Mouse (Mus musculus): ENCODE data around the gene Scarb1.

DNA sequence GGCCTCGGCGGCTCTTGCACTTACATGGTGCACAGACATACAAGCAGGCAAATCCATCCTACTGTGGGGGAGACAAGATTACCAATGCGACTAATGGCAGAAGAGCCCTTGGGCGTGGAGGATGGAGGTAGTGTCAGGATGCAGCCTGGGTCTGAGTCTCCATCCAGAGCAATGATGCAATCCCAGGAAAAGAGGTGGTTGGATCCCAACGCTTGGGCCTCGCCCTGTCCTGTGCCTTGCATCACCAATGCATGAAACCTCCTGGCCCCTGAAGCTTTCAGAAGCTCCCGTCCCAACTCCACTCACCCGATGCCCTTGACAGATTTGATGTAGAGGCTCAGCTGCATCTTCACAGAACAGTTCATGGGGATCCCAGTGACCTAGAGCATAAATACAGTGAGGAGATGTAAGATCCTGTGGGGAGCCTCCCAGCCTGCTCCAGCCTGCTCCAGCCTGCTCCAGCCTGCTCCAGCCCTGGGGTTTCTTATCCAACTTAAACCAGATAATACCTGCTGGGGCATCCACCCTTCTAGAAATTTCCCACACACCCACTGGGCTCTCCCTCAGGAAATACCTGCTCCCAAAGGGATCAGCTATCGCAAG, 53.7 kb downstream of the Scarb1 start:
- TF ChIP-seq EP300 (IDR thresholded peaks at IDR 0.05; ENCODE audit: low read depth) (no peak), CTCF (IDR thresholded peaks at IDR 0.05; ENCODE audit: low read depth) (no peak)

Measured in heart, postnatal 0 days (tissue).